Mouse (Mus musculus) midbrain, embryonic 14.5 days (tissue): ENCODE data around the gene Slc35d1. TPM values are rescaled to one million over a fixed set of nuclear protein-coding genes. Genes with fewer than 3 reads are reported as not detected.

Experiments
- ATAC-seq: fragments of 200-750 bp; cut with Nextera tagmentation; 2 replicates; pipeline ENCODE4 v1.8.0; 2017; ENCODE audit warnings: moderate number of reproducible peaks, moderate library complexity; ENCODE audit not compliant: low FRiP score, low TSS enrichment
- DNase-seq: peaks from one replicate; pipeline ENCODE4 v3.0.0-alpha.2; 2015
- H3K27ac ChIP-seq: fragments of 300-500 bp; sonication (generic); replicated peaks from 2 replicates; pipeline ENCODE4 v1.5.1; 2014; ENCODE audit warnings: mild to moderate bottlenecking, low read depth, low read length, moderate library complexity
- H3K27me3 ChIP-seq: fragments of 300-500 bp; sonication (generic); 2 replicates; pipeline ENCODE4 v1.6.1; 2014; ENCODE audit warnings: low read length, control low read depth, mixed read lengths; ENCODE audit not compliant: control insufficient read depth, insufficient read depth
- H3K36me3 ChIP-seq: fragments of 300-500 bp; sonication (generic); 2 replicates; pipeline ENCODE4 v1.6.1; 2014; ENCODE audit warnings: low read length, control low read depth; ENCODE audit not compliant: control insufficient read depth, insufficient read depth
- H3K4me1 ChIP-seq: fragments of 300-500 bp; sonication (generic); 2 replicates; pipeline ENCODE4 v1.6.1; 2014; ENCODE audit warnings: mild to moderate bottlenecking, antibody characterized with exemption, low read length, control low read depth; ENCODE audit not compliant: control insufficient read depth, insufficient read depth
- H3K4me2 ChIP-seq: fragments of 300-500 bp; sonication (generic); 2 replicates; pipeline ENCODE4 v1.6.1; 2014; ENCODE audit warnings: mild to moderate bottlenecking, low read length, moderate library complexity
- H3K4me3 ChIP-seq: fragments of 300-500 bp; sonication (generic); replicated peaks from 2 replicates; pipeline ENCODE4 v1.5.1; 2014; ENCODE audit warnings: low read depth, low read length
- H3K9ac ChIP-seq: fragments of 300-500 bp; sonication (generic); replicated peaks from 2 replicates; pipeline ENCODE4 v1.6.1; 2014; ENCODE audit warnings: mild to moderate bottlenecking, low read length, moderate library complexity
- H3K9me3 ChIP-seq: fragments of 300-500 bp; sonication (generic); 2 replicates; pipeline ENCODE4 v1.6.1; 2016; ENCODE audit warnings: low read length, control low read depth, mixed read lengths; ENCODE audit not compliant: control insufficient read depth
- WGBS: fragments of 180-500 bp; shearing (Covaris S2); extraction: QIAGEN DNeasy Blood & Tissue Kit; methylation state at CpG from one replicate; pipeline ENCODE4 v1.1.7; 2014; 5-methylcytosine and 5-hydroxymethylcytosine counted together
- polyA plus RNA-seq: library from polyadenylated mRNA; unstranded; fragments of >200 nt; fragmentation: Nextera tagmentation; extraction: Ambion mirVana; gene quantifications from 2 replicates; pipeline ENCODE4 v1.2.1, GENCODE M21; 2014

The Slc35d1 gene
- polyA plus RNA-seq, 1 experiment from 2014 or later: 6.1 TPM

DNA sequence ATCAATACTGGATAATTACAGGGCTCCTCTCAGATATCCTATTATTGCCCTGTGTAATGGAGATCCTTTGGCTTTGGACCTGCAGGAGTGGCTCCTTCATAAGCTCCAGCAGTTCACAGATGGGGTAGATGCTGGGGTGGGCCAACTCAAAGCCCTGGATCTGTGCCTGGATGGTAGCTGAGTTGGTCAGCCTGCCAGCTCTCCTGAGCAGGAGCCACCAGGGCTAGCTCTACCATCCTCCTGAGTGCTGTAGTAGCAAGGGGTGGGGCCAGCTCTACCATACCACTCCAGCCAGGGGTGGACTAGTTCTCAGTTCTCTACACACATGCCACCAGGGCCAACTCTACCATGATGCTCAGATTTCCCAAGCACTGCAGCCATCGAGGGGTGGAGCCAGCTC lies 14.9 kb downstream of the Slc35d1 start:
- Histone ChIP-seq H3K4me1 (no peaks in the 10 kb centered on the region), H3K9me3 (no peaks in the 10 kb centered on the region), H3K36me3 (peaks cover 41% of the 10 kb centered on the region), H3K27ac (no peak overlapping the region), H3K27me3 (no peaks in the 10 kb centered on the region), H3K4me3 (no peak overlapping the region), H3K4me2 (no peak overlapping the region), H3K9ac (no peak overlapping the region)
- no peak for ATAC-seq
- DNase-seq: no peak
- WGBS: 81% methylated on average over 1 of the region's 1 CpGs

DNA sequence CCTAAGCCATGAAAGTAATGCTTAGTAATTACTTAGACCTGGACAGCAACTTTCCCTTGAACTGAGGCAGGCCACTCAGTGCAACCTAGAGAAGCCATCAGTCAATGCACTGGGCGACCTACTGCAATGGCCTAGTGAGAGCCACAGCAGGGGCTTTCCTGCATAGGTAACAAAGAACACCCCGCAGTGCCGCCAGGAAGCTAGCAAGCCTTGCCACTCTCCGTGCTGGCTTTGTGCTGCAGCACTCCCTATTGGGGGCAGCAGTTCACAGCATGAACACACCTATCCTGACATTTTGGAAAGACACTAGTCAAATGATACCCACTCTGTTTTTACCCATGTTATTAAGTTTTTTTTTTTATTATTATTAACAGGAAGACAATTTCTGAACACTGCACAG lies 15.9 kb downstream of the Slc35d1 start:
- ATAC-seq (no peak), DNase-seq (no peak)
- Histone ChIP-seq H3K9ac (no peak overlapping the region), H3K36me3 (peaks cover 36% of the 10 kb centered on the region), H3K4me1 (no peaks in the 10 kb centered on the region), H3K27ac (no peak overlapping the region), H3K9me3 (no peaks in the 10 kb centered on the region), H3K4me2 (no peak overlapping the region), H3K4me3 (no peak overlapping the region), H3K27me3 (no peaks in the 10 kb centered on the region)
- WGBS: 39% methylated on average over 4 of the region's 4 CpGs

DNA sequence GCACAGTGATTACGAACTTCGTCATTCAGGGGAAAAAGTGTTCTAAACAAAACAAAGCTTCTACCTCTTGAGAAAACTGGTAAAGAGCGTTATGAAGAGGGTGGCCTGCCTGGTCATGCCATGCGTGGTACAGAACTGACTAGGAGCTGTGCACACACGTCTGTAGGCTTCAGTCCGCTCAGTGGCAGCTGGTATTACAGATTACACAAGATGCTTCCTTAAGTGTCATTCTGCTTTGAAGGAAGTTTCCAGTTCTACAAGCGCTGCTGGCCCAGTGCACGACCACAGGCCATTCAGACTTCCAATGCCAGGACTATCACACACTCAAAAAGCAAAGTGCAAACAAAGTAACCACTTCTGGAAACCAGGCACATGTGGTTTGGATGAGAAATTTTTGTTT lies 17.6 kb downstream of the Slc35d1 start:
- WGBS: 93% methylated on average over 8 of the region's 8 CpGs
- ATAC-seq (no peak), DNase-seq (no peak)
- H3K27me3 ChIP-seq: no peaks in the 10 kb centered on the region
- H3K4me1 ChIP-seq: no peaks in the 10 kb centered on the region
- H3K4me2 ChIP-seq: no peak overlapping the region
- H3K36me3 ChIP-seq: peaks cover 34% of the 10 kb centered on the region
- H3K9ac ChIP-seq: no peak overlapping the region
- no peaks in the 10 kb centered on the region for H3K9me3 ChIP-seq
- H3K4me3 ChIP-seq: no peak overlapping the region
- no peak overlapping the region for H3K27ac ChIP-seq

DNA sequence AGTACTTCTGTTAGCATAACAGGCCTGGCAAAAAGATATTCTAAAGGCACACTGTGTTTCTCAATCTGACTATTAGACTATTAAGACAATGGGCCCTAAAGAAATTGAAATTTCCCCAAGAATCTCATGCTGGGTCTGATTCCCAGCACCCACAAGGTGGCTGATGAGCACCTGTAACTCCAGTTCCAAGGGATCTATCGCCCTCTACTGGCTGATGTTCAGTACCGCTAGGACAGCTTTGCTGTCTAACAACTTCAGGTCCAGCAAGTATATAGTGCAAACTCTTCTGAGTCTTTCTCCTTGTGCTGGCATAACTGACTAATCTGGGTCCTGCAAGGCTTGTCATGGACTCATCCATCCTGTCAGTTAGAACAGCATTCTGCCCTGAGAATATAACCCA lies 22.5 kb downstream of the Slc35d1 start:
- Histone ChIP-seq H3K9ac (no peak overlapping the region), H3K4me1 (no peaks in the 10 kb centered on the region), H3K4me2 (no peak overlapping the region), H3K4me3 (no peak overlapping the region), H3K9me3 (no peaks in the 10 kb centered on the region), H3K27me3 (no peaks in the 10 kb centered on the region), H3K36me3 (peaks cover 38% of the 10 kb centered on the region; the same call in 1 of the 2 replicates), H3K27ac (no peak overlapping the region)
- no peak for DNase-seq
- 90% methylated on average over 2 of the region's 2 CpGs for WGBS
- ATAC-seq: no peak

DNA sequence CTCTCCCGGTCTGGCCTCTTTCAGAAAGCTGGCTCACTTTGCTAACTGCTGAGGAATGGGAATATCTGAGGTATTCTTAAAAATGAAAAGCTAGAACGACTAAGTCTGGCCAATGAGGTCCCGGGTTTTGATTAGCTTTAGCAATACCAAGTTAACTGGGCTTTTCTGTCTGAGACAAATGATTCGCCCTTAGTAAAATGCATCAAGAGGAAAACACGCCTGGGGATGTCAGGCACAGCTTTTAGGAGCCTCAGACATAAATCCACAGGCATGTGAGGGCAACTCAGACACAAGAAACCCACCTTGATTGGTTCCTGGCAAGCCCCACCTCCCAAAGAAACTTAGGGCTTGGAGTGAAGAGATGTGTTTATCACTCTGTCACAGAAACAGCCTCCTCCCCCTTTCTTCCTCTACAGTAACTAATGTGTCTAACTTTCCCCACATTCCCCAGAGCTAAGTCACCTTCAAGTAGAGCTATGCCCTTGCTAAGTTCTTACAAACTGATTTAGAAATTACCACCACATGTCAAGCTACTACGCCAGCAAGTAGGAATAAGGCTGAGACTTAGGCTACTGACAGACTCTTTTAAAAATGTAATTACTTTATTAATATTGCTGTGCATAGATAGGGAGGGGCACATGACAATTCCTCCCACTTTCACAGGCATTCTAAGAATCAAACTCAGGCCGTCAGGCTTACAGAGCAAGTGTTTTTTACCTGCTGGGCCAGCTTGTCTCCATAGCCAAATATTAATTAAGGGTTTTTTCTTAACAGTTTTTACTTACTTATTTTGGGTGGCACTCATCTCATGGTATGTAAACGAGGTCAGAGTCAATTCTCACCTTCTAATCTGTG lies 26.0 kb downstream of the Slc35d1 start:
- Histone ChIP-seq H3K4me1 (no peaks in the 10 kb centered on the region), H3K9me3 (no peaks in the 10 kb centered on the region), H3K9ac (no peak overlapping the region), H3K4me2 (no peak overlapping the region), H3K27me3 (no peaks in the 10 kb centered on the region), H3K36me3 (peaks cover 28% of the 10 kb centered on the region), H3K4me3 (no peak overlapping the region), H3K27ac (no peak overlapping the region)
- ATAC-seq (no peak), DNase-seq (no peak)
- 89% methylated on average over 8 of the region's 8 CpGs for WGBS

DNA sequence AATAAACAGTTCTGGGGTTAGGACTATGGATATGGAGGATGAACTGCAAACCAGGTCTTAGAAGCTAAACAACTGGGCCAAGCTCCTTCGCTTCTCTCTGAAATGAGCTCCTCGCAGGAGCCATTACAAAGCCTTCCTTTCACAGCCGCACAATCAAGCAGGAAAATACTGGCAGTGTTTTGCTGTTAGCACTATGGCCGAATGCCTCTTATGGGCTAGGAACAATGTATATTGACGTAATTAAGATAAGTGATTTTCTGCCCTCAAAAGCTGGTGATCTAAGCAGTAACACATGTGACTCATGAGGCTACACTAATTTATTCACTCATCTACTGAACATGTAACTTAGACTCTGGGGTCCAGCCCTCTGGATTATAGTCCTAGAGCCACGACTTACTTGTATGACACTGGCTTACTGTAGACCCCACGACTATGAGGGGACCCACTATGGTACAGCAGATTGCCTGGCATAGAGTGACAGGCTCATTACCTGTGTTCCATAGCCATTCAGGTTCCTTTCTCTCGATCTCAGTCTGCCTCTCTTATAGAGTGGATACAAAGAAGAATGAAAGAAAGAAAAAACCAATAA lies 34.6 kb downstream of the Slc35d1 start:
- ATAC-seq: no peak
- DNase-seq: peak; percentile 6
- Histone ChIP-seq H3K9me3 (no peaks in the 10 kb centered on the region), H3K9ac (no peak overlapping the region), H3K27ac (no peak overlapping the region), H3K4me1 (no peaks in the 10 kb centered on the region), H3K4me3 (no peak overlapping the region), H3K36me3 (peaks cover 12% of the 10 kb centered on the region; the same call in 1 of the 2 replicates), H3K4me2 (no peak overlapping the region), H3K27me3 (no peaks in the 10 kb centered on the region)
- WGBS: 79% methylated on average over 8 of the region's 8 CpGs

DNA sequence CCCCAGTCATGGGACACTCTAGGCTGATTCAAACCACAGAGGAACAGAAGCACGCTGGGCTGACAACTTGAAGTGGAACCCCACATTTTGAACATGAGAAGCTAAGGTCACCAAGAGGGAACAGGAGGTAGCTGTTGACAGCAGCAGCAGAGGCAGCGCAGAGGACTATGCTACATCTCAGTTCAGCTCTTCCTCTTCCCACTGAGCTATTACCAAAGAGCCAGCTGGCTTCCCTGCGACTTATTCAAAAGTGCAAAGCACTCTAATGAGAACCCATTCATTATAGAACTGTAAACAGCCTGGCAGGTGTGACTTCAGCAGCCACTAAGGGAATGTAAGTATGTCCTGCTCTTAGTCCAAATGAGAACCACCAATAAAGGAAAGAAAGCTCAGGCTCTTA lies 35.4 kb downstream of the Slc35d1 start:
- H3K9ac ChIP-seq: no peak overlapping the region
- H3K9me3 ChIP-seq: no peaks in the 10 kb centered on the region
- WGBS: 71% methylated on average over 3 of the region's 3 CpGs
- no peak overlapping the region for H3K27ac ChIP-seq
- H3K4me1 ChIP-seq: no peaks in the 10 kb centered on the region
- H3K36me3 ChIP-seq: peaks cover 8% of the 10 kb centered on the region; the same call in 1 of the 2 replicates
- H3K27me3 ChIP-seq: no peaks in the 10 kb centered on the region
- ATAC-seq (no peak), DNase-seq (no peak)
- no peak overlapping the region for H3K4me3 ChIP-seq
- H3K4me2 ChIP-seq: no peak overlapping the region

DNA sequence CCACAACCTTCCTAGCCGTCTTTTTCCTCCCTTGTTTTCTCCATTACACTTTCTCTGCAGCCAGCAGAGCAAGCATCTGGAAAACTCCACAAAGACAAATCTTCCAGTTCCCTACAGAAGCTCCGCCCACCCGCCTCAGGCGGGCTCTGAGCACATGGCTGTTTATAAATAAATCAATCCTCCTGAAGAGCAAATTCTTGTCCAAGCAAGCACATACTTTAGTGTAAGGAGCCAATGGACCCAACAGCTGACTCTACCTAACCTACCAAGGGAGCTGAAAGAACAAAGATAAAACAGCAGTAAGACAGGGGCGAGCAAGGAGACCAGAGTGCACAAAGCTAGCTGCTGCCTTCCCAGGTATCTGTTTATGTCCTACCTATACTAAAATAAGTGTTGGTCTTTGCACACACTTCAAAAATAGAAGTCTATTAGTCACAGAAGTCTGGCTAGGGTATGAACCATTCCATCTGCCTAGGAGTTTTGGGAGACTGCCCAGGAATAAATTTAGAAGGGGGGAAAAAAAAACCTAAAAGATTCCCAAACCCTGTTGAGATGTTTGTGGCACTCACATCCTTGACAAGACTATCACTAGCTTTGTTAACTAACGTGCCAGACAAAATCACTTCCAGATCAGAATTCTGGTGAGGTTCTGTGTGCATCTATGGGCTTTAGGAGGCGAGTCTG lies 36.2 kb downstream of the Slc35d1 start:
- H3K4me3 ChIP-seq: no peak overlapping the region
- 87% methylated on average over 7 of the region's 7 CpGs for WGBS
- DNase-seq (no peak), ATAC-seq (no peak)
- H3K36me3 ChIP-seq: peaks cover 12% of the 10 kb centered on the region; the same call in 1 of the 2 replicates
- no peaks in the 10 kb centered on the region for H3K4me1 ChIP-seq
- H3K9ac ChIP-seq: no peak overlapping the region
- H3K4me2 ChIP-seq: no peak overlapping the region
- no peaks in the 10 kb centered on the region for H3K27me3 ChIP-seq
- no peak overlapping the region for H3K27ac ChIP-seq
- no peaks in the 10 kb centered on the region for H3K9me3 ChIP-seq
